Mouse (Mus musculus) 416B (cell line): Measurements from ENCODE around the gene Parp8.
A peak's percentile ranks its signal among the peaks of the same experiment; 100 is the strongest.

Experiments used
- DNase-seq: peaks from one replicate; pipeline ENCODE4 v3.0.0; 2011; ENCODE audit warnings: low read depth

Parp8 gene

DNA sequence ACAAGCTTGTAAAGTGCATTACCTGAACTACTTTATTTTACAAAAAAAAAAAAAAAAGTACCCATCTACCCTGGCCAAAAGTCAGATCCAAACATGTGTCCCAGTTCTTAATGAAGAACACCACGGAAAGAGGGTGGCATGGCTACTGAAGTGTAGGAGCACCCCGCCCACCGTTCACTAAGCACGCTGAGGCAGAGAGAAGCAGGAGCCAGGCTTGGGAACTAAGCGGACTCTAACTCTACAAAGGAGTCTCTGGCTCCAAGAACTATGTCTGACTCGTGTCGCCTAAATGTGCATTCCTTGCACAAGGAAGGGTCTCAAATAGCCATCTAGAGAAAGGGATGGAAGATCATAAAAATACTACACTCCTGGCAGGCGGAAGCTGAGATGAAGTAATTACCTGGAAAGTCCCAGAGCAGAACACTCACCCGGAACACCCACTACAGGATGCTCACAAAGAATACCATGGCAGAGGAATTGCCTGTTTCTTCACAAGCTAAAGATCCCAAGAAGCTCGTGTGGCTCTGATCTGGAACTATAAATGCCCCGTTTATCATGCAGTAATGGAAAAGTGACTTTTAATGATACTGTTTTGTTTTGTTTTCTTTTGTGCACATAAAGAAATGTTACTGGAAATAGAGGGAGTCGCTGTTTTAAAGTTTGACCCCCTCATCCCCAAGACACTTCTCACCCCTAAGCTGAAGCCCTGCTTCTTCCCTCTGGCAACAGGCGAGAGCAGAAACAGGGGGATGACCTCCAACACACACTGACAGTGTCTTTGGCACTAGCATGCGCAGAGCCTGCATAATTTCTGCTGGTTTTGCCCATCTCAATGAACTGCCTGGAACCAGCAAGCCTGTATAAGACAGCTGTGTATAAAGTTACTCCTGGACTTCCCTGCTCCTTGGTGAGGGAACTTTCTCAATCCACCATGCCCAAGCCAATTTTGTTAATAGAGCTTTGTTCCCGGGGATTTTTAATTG is 62.6 kb downstream of the Parp8 start:
- DNase-seq, result no peak

DNA sequence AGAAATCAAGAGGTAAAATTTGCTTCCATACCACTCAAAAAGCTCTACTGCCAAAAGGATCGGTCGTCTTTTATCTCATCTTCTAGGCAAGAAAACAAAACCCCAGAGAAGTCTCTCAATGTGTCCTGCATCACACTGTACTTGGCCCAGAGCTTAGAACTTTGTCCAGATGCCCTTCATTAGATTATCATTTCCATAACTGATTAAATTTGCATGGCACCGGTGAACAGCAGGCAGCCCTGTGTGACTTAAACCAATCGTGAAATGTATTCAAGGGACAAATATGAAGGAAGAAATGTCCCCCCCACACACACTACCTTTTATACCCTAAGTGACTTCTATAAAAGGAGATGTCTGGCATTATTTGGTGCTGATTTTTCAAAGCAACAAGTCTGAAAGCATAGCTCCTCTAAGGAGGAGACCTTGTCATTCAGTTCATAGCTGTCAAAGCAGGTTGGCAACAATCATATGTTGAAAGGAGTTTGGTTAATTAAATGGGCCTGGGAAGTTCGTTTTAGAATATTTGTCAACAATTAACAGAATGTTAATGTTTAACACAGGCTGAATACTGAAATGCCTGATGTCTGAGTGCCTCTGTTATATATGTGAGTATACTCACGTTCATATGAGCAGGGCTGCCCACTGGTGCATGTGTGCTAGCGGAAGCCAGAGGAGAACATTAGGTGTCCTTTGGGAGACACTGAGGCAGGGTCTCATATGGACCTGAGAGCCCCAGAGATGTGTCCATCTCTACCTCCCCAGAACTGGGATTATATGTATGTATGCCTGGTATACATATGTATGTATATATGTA is 66.4 kb downstream of the Parp8 start:
- no peak for DNase-seq

DNA sequence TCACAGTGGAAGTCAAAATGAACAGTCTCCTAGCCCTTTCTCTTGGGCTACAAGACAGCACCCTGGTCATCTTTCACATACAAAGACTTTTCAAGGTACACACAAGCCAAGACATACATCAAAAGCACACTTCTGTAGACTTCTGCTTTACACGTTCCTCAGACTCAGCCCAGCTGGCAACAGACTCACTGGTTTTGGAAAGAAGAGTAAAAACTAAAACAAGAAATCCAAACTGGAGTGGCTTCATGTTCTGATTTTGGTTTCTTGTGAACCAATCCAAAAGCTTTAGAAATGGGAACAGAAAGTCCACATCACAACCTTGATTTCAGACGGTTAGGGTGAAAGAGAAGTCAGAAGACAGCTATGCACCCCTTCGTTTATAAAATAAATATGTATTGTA is 67.8 kb downstream of the Parp8 start:
- DNase-seq, result no peak

DNA sequence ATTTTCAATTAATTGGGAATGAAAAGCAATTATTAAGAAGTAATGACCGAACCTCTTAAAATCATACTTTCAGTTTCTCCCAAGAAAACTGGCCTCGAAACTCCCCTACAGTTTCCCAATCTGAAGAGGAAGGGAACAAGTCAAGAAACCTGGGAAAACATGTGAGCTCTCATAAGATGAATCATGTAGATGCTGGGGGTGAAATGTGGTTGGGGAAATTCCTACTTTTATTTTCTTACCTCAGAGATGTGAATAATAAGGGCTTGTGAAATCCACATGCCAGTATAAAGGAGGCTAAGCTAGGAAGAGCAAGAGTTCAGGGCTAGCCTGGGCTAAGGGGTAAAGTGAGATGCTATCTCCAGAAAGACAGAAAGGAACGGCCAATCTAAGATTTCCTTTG is 74.0 kb downstream of the Parp8 start:
- DNase-seq, result no peak

DNA sequence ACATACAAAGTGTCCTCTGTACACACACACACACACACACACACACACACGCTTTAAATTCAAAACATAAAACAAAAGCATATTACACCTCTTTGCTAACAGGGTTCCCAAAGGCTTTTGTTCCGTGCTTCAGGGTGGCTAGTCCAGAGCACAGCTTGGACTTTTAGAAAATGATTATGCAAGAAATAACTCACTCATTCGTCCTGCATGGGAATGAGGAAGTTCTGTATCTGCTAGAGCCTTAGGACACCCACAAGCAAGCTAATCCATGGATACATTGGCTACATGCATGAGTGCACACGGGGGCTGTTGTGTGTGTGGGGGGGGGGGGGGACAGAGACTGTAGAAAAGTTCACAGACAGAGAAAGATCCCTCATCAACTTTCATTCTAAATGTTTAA is 75.8 kb downstream of the Parp8 start:
- DNase-seq, result peak; percentile 69

DNA sequence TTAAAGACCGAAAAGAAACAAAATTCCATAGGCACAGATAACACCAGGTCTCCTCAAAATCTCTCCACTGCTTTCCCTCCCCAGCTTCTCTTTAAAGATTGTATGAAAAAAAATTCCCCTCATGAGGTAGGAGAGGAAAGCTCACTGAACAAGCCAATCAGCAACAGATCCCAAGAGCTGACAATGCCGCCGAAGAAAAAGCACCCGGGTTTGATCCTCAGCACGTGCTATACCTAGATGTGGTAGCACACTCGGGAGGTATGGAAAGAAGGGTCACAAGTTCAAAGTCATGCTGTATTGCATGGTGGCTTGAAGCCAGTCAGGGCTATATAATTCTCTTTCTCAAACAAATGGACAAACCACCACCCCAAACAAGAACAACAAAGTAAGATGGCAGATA is 76.3 kb downstream of the Parp8 start:
- no peak for DNase-seq

DNA sequence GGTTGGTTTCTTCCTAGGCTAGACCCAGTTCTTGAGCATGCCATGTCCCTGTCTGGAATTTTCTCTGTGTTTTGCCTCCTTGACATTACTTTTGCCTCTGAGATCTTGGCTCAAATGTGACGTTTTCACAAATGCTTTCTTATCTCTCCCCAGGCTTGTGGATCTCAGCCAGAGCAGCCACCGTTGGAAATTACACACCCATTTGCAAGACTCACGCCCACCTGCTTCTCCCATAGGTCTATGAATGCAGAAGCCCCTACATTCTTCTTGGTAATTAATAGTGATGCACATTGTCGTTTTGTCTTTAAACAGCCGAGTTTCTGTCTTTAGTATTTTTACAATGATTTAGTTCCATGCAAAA is 77.1 kb downstream of the Parp8 start:
- no peak for DNase-seq

DNA sequence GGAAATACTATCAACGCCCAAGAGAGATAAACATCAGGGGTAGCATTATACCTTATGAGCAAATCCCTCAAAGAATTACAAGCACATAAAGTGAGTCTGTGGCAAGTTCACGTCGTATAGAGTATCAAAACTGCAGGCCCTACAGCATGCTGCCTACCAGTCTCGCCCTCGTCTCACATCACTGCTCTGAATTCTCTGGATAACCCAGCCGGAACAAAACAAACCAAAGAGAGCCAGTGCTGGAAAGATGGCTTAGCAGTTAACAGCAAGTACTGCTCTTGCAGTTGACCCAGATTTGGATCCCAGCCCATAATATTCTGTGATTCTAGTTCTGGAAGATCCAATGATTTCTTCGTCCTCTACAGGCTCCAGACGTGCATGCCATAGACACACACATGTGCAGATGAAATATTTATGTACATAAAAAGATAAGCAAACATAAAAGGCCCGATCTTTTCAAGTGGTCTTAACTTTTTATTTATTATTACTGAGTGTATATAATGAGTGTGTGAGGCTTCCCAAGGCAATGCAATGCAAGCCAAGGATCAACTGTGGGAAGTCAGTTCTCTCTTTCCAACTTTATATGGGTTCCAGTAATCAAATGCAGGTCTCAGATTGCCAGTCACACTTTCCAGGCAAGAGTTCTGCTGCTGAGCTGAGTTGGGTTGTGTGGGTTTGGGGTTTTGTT is 77.6 kb downstream of the Parp8 start:
- peak; percentile 27 for DNase-seq

DNA sequence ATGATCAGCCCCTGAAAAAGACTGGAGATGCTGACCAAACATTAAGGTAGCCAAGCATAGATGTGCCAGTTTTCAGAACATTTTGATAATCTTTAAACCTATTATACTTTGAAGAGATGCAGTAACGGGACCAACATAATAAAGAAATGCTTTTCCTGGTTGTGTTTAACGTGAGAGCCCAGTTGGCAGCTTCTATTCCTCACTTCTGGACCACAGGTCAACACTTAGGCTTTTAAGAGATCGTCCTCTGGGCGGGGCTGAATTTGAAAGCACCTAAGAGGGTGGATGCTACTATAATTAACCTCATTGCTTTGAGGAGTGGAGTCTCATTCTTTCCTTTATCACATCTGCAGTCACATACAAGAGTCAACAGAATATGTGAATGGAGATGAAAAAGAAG is 78.8 kb downstream of the Parp8 start:
- no peak for DNase-seq

DNA sequence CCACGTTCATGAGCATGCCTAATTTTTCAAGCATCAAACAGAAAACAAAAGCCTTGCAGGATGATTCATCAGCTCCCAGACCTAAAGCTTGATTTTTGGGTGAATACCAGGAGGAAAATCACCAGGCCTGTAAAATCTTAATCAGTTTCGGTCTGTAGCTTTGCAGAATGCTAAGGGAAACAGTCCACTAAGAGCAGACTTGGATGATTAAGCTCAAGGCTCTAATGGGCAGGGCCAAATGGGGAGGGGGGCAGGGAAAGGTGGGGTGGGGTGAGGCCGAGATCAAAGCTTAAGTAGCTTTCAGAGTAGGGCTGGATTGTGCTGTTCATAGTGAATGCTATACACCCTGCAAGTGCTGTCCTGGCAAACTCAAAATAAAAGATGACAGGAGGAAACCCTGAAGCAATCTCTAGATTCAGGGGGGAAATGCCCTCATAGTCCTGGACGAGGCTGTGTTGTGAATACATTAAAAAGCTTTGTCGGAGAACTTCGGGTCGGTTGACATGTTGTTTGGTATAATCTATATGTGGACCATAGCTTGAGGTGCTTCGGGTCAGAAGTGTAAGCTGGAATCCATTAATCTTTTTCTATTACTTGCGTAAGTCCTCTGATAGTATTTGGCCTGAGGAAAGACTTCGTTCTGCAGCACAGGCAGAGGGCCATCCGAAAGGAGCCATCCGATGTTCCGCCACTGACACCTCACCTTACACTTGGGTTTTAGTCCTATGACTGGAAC is 83.9 kb downstream of the Parp8 start:
- DNase-seq, result no peak

DNA sequence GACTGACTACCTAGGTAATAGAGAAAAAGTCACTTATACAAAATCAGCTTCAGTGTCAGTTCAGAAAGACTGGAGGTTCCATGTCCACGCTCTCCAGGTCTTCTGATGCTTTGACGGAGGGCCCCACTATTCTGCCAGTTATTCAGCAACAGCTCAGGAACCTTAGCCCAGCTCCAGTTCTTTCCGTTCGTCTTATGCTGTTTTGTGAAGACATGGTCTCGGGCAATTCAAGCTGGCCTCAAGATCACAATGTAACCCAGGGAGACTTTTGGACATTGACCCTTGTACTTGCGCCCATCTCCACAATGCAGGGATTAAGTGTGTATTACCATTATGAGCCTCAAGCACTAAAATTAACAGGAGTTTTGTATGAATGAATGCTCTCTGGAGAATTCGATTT is 84.6 kb downstream of the Parp8 start:
- no peak for DNase-seq

DNA sequence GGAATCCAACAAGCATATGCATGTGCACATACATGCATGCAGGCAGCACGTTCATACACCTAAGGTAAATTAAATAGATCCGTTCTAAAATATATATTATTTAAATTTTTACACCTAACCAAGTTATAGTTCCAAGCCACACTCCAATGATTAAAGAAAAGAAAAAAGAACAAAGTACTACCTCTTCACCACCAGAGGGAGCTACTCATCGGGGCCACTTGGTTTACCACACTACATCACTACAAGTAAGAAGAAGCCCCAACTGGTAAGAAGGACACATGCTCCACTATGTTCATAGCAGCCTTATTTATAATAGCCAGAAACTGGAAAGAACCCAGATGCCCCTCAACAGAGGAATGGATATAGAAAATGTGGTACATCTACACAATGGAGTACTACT is 88.3 kb downstream of the Parp8 start:
- DNase-seq, result peak; percentile 53

DNA sequence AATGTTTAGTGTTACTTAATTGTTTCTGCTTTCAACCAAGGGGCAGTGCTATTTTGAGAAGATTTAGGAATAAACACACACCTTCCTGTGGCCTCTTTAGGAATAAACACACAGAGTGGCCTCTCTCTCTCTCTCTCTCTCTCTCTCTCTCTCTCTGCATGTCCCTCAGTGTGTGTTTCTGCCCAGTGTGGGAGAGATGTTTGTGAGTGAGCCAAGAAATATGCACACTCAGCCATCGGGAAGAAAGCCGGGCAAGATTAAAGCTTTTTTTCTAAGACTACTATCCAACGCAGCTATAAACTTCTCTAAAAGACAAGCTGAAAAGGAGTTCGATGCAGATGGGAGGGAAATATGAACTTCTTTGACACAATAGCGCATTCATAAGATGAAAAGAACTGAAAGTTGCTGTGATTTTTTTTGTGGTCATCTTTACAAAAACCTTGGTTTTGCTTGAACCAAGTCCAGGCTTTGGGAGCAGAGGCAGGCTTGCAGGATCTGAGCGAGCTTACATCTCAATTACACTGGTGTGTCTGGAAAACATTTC is 107.9 kb downstream of the Parp8 start:
- DNase-seq, result no peak

DNA sequence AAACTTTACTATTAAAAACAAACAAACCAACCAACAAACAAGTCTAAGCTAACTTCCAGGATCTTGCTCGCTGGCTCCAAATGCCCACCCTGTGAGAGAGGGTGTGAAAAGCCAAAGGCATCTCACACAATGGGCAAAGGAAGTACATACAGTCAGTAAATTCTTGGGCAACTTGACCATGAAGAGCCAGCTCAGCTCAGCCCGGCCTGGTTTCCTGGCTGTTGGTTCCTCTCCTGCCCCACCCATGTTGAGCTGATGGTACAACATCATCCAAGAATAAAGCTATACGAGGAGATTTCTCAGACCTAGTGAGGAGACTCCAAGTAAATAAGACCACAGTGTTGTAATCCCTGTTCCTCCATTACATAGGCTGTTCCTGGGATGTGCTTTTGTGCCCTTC is 117.1 kb downstream of the Parp8 start:
- DNase-seq, result peak; percentile 36

DNA sequence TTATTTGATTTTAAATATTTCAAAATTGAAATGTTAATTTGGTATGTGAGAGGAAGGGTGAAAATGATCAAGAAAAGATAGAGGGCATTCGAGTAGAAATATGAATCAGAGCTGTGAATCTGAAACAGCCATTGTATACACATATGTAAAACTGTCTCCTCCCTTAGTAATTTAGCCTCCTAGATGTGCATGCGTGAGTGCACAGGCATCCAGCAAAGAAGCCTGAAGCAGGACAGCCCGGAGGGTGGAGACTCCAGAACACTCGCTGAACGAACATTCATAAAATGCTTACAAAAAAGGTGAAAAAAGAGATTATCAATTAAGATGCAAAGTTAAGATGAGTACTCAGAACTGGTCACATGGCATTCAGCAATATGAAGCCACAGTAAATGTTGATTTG is 121.9 kb downstream of the Parp8 start:
- DNase-seq, result no peak

DNA sequence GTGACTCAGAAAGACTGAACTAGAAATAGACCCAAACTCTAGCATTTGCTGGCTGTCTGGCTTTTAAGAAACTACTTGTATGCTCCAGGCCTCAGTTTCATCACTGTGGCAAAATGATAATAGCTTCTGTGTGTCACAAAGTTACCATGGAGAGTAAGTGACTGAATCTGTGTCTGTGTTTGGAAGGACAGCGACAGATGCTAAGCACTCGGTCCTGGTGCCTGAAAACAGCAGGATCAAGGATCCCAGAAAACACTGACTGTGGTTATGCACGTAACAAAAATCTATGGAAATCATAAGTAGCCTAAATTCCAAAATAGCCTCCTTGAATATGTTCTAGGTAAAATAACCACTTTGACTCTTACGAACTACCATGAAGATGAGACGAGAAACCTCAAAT is 126.9 kb downstream of the Parp8 start:
- no peak for DNase-seq

DNA sequence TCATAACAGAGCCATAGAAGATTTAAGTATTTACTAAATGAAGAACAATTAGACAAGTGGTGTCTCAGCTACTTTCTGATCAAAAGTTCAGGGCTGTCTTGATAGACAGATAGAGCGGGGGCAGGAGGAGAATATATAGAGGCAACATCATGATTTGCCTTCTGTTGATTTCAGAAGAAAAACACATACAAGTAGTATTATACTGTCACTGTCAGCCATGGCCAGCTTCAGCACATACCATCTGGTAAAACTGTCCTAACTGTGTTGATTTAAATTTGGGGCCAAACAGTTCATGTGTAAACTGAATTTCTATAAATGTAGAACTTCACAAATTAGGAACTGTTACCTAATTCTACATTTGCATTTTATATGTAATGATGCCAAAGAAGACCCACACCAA is 127.6 kb downstream of the Parp8 start:
- no peak for DNase-seq

DNA sequence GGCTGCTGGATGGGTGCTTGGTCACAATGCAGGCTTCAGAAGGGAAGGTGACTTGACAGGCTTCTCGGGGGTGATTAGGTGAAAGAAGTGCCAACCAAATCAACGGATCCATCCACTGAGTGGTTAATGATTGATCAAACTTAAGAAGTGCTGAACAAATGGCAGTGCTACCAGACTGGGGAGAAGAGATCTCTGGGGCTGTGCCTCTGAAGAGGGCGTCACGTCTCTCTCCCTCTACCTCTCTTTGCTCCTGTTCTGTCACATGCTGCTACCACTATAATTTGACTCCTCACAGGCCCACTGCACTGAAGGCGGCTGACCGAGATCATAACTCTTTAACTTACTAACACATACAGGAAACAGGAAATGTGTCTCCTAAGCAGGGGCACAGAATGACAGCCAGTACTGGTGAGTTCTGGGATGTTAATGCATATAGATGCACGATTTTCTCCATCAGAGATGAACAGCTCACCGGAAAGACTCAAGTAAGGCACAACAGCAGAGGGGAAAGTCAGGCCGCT is 140.9 kb downstream of the Parp8 start:
- DNase-seq, result peak; percentile 18

DNA sequence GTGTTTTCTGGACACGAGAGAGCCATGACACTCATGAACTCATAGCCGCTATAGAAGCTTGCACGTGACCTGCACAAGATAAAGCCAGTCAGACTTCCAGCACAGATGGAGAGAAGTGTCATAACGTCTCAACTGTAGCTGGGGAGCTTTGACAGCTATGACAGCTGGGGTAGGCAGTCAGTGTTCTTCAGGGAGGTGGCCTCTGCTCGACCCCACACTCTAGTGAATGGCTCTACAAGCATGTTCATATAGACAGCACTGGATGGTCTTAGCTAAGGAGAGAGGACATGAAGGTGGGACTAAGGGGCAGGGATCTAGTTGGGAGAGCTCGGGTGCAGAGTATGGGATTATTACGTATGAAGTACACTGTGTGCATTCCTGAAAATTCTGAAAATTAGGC is 143.1 kb downstream of the Parp8 start:
- no peak for DNase-seq

DNA sequence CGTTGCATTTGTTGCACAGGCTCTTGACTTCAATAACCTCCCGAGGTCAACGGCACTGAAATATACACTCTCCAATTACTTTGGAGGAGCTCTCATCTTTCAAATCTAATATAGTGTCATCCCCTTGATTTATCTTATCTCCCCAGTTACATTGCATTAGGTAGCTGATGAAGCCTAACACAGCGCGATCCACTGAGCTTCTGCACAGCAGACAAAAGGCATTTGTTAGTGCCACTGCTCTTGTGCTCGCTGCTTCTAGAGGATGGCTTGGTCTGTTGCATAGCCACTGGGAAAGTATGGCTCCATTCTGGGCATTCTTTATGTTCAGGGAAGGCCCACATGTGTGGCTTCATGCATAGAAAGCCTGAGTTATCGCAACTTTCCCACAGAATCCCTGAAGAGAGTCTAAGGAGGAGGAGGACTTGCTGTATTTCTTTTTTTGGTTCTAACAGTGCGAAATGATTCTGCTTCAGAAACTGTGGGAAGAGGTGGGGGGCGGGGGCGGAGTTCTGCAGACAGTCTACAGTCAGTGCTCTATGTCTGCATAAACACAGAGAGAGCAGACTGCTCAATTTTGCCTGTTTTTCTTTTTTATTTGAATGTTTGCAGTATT is 145.7 kb downstream of the Parp8 start:
- no peak for DNase-seq

DNA sequence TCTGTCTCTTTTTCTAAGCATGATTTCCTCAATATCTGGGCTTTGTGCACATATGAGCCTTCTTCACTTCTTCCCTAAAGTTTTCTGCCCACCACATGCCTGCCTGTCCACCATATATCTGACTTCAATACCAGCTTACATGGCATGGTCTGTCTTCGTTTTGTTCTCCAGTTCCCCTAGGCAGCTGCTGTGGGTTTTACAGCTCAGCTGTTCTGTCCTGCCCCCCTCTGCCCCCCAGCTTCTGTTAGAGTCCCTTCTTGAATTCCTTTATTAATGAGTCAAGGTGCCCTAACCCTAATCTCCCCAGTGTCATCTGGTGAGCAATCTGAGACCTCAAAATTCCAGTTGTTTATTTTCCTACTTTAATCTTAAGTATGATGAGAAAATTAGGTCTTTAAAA is 155.1 kb downstream of the Parp8 start:
- DNase-seq, result no peak
